Mouse (Mus musculus): ENCODE data around the gene Ranbp3. TPM values are rescaled to one million over a fixed set of nuclear protein-coding genes. Genes with fewer than 3 reads are reported as not detected.
A peak's percentile ranks its signal among the peaks of the same experiment; 100 is the strongest.

The Ranbp3 gene
- polyA plus RNA-seq, 1 experiment from 2014 or later: 100 TPM

GRCm38 (mm10) chr17:56668384-56669144, 4.5 kb upstream of the Ranbp3 start:
- ATAC-seq: peak; percentile 7; the same call in 1 of the 2 replicates

GRCm38 (mm10) chr17:56669766-56670165, 3.3 kb upstream of the Ranbp3 start:
- WGBS: 91% methylated on average over 8 of the region's 8 CpGs
- H3K27ac ChIP-seq (ENCODE audit: low read depth, low read length): no peak overlapping the region
- H3K9me3 ChIP-seq (ENCODE audit: control insufficient read depth, low read length): no peaks in the 10 kb centered on the region
- H3K4me3 ChIP-seq (ENCODE audit: low read length): no peak overlapping the region
- no peak for ATAC-seq
- no peak overlapping the region for H3K4me2 ChIP-seq (ENCODE audit: low read length)
- no peak overlapping the region for H3K9ac ChIP-seq (ENCODE audit: low read depth, low read length)
- peaks cover 5% of the 10 kb centered on the region; the same call in 1 of the 2 replicates for H3K27me3 ChIP-seq (replicated peaks; ENCODE audit: control insufficient read depth, insufficient read depth, low read length)
- H3K4me1 ChIP-seq (ENCODE audit: control insufficient read depth, insufficient read depth, low read depth, low read length): peaks cover 16% of the 10 kb centered on the region
- no peaks in the 10 kb centered on the region for H3K36me3 ChIP-seq (ENCODE audit: control insufficient read depth, insufficient read depth, low read length)

More at GRCm38 (mm10) chr17:56668384-56669144, 4.5 kb upstream of the Ranbp3 start:
- Histone ChIP-seq H3K4me1 (ENCODE audit: control insufficient read depth, insufficient read depth, low read depth, low read length) (peaks cover 8% of the 10 kb centered on the region), H3K36me3 (ENCODE audit: control insufficient read depth, insufficient read depth, low read length) (no peaks in the 10 kb centered on the region), H3K27ac (ENCODE audit: low read depth, low read length) (no peak overlapping the region), H3K9ac (ENCODE audit: low read depth, low read length) (peak overlapping the region; percentile 68), H3K27me3 (replicated peaks; ENCODE audit: control insufficient read depth, insufficient read depth, low read length) (peaks cover 5% of the 10 kb centered on the region; the same call in 1 of the 2 replicates), H3K4me3 (ENCODE audit: low read length) (peak overlapping the region; percentile 50), H3K9me3 (ENCODE audit: control insufficient read depth, low read length) (no peaks in the 10 kb centered on the region), H3K4me2 (ENCODE audit: low read length) (peak overlapping the region; percentile 99)
- 6% methylated on average over 31 of the region's 31 CpGs for WGBS

- peak overlapping the region; percentile 92 for H3K4me3 ChIP-seq (ENCODE audit: low read length)
- H3K27ac ChIP-seq (ENCODE audit: low read depth, low read length): peak overlapping the region; percentile 89
- H3K9me3 ChIP-seq (ENCODE audit: control insufficient read depth, low read length): no peaks in the 10 kb centered on the region
- no peak; the same call in 1 of the 2 replicates for ATAC-seq
- H3K4me1 ChIP-seq (ENCODE audit: control insufficient read depth, insufficient read depth, low read depth, low read length): peaks cover 26% of the 10 kb centered on the region
- H3K9ac ChIP-seq (ENCODE audit: low read depth, low read length): peak overlapping the region; percentile 96
- no peaks in the 10 kb centered on the region for H3K27me3 ChIP-seq (replicated peaks; ENCODE audit: control insufficient read depth, insufficient read depth, low read length)
- H3K4me2 ChIP-seq (ENCODE audit: low read length): peak overlapping the region; percentile 88
- H3K36me3 ChIP-seq (ENCODE audit: control insufficient read depth, insufficient read depth, low read length): no peaks in the 10 kb centered on the region
- 3% methylated on average over 36 of the region's 37 CpGs for WGBS
These were observed 738 bp downstream of the Ranbp3 start for GRCm38 (mm10) chr17:56673647-56674416.

- Histone ChIP-seq H3K27me3 (replicated peaks; ENCODE audit: control insufficient read depth, insufficient read depth, low read length) (no peaks in the 10 kb centered on the region), H3K4me1 (ENCODE audit: control insufficient read depth, insufficient read depth, low read depth, low read length) (peaks cover 2% of the 10 kb centered on the region), H3K9ac (ENCODE audit: low read depth, low read length) (no peak overlapping the region), H3K36me3 (ENCODE audit: control insufficient read depth, insufficient read depth, low read length) (peaks cover 5% of the 10 kb centered on the region; the same call in 1 of the 2 replicates), H3K27ac (ENCODE audit: low read depth, low read length) (no peak overlapping the region), H3K4me3 (ENCODE audit: low read length) (no peak overlapping the region), H3K4me2 (ENCODE audit: low read length) (no peak overlapping the region), H3K9me3 (ENCODE audit: control insufficient read depth, low read length) (no peaks in the 10 kb centered on the region)
- no peak for ATAC-seq
- 87% methylated on average over 4 of the region's 4 CpGs for WGBS
These were observed 8.7 kb downstream of the Ranbp3 start for GRCm38 (mm10) chr17:56681791-56682190.

GRCm38 (mm10) chr17:56682880-56683279, 9.8 kb downstream of the Ranbp3 start:
- no peak overlapping the region for H3K9ac ChIP-seq (ENCODE audit: low read depth, low read length)
- H3K27ac ChIP-seq (ENCODE audit: low read depth, low read length): no peak overlapping the region
- ATAC-seq: no peak
- H3K27me3 ChIP-seq (replicated peaks; ENCODE audit: control insufficient read depth, insufficient read depth, low read length): no peaks in the 10 kb centered on the region
- H3K4me1 ChIP-seq (ENCODE audit: control insufficient read depth, insufficient read depth, low read depth, low read length): no peaks in the 10 kb centered on the region; the same call in 1 of the 2 replicates
- H3K4me2 ChIP-seq (ENCODE audit: low read length): no peak overlapping the region
- H3K9me3 ChIP-seq (ENCODE audit: control insufficient read depth, low read length): no peaks in the 10 kb centered on the region
- H3K4me3 ChIP-seq (ENCODE audit: low read length): no peak overlapping the region
- 82% methylated on average over 3 of the region's 3 CpGs for whole genome bisulfite sequencing
- H3K36me3 ChIP-seq (ENCODE audit: control insufficient read depth, insufficient read depth, low read length): peaks cover 13% of the 10 kb centered on the region

- H3K9ac ChIP-seq (ENCODE audit: low read depth, low read length): no peak overlapping the region
- no peak overlapping the region for H3K4me3 ChIP-seq (ENCODE audit: low read length)
- no peaks in the 10 kb centered on the region; the same call in 1 of the 2 replicates for H3K4me1 ChIP-seq (ENCODE audit: control insufficient read depth, insufficient read depth, low read depth, low read length)
- H3K36me3 ChIP-seq (ENCODE audit: control insufficient read depth, insufficient read depth, low read length): peaks cover 14% of the 10 kb centered on the region
- no peaks in the 10 kb centered on the region for H3K27me3 ChIP-seq (replicated peaks; ENCODE audit: control insufficient read depth, insufficient read depth, low read length)
- no peaks in the 10 kb centered on the region for H3K9me3 ChIP-seq (ENCODE audit: control insufficient read depth, low read length)
- H3K4me2 ChIP-seq (ENCODE audit: low read length): no peak overlapping the region
- no peak for ATAC-seq
- no peak overlapping the region for H3K27ac ChIP-seq (ENCODE audit: low read depth, low read length)
- 88% methylated on average over 5 of the region's 5 CpGs for whole genome bisulfite sequencing
These were observed 10.5 kb downstream of the Ranbp3 start for GRCm38 (mm10) chr17:56683546-56684140.

GRCm38 (mm10) chr17:56684649-56685048, 11.6 kb downstream of the Ranbp3 start:
- Histone ChIP-seq H3K4me1 (ENCODE audit: control insufficient read depth, insufficient read depth, low read depth, low read length) (no peaks in the 10 kb centered on the region; the same call in 1 of the 2 replicates), H3K4me3 (ENCODE audit: low read length) (no peak overlapping the region), H3K27ac (ENCODE audit: low read depth, low read length) (no peak overlapping the region), H3K27me3 (replicated peaks; ENCODE audit: control insufficient read depth, insufficient read depth, low read length) (no peaks in the 10 kb centered on the region), H3K4me2 (ENCODE audit: low read length) (no peak overlapping the region), H3K36me3 (ENCODE audit: control insufficient read depth, insufficient read depth, low read length) (peaks cover 14% of the 10 kb centered on the region), H3K9me3 (ENCODE audit: control insufficient read depth, low read length) (no peaks in the 10 kb centered on the region), H3K9ac (ENCODE audit: low read depth, low read length) (no peak overlapping the region)
- ATAC-seq: no peak
- WGBS: 75% methylated on average over 2 of the region's 2 CpGs

GRCm38 (mm10) chr17:56686801-56687200, 13.7 kb downstream of the Ranbp3 start:
- H3K9ac ChIP-seq (ENCODE audit: low read depth, low read length): no peak overlapping the region
- no peaks in the 10 kb centered on the region; the same call in 1 of the 2 replicates for H3K4me1 ChIP-seq (ENCODE audit: control insufficient read depth, insufficient read depth, low read depth, low read length)
- H3K27ac ChIP-seq (ENCODE audit: low read depth, low read length): no peak overlapping the region
- no peak overlapping the region for H3K4me3 ChIP-seq (ENCODE audit: low read length)
- H3K9me3 ChIP-seq (ENCODE audit: control insufficient read depth, low read length): no peaks in the 10 kb centered on the region
- H3K4me2 ChIP-seq (ENCODE audit: low read length): no peak overlapping the region
- 93% methylated on average over 4 of the region's 4 CpGs for WGBS
- H3K36me3 ChIP-seq (ENCODE audit: control insufficient read depth, insufficient read depth, low read length): peaks cover 14% of the 10 kb centered on the region
- ATAC-seq: no peak
- H3K27me3 ChIP-seq (replicated peaks; ENCODE audit: control insufficient read depth, insufficient read depth, low read length): no peaks in the 10 kb centered on the region

GRCm38 (mm10) chr17:56688045-56688444, 15.0 kb downstream of the Ranbp3 start:
- Histone ChIP-seq H3K4me1 (ENCODE audit: control insufficient read depth, insufficient read depth, low read depth, low read length) (peaks cover 2% of the 10 kb centered on the region; the same call in 1 of the 2 replicates), H3K9ac (ENCODE audit: low read depth, low read length) (no peak overlapping the region), H3K4me3 (ENCODE audit: low read length) (no peak overlapping the region), H3K27ac (ENCODE audit: low read depth, low read length) (no peak overlapping the region), H3K27me3 (replicated peaks; ENCODE audit: control insufficient read depth, insufficient read depth, low read length) (no peaks in the 10 kb centered on the region), H3K9me3 (ENCODE audit: control insufficient read depth, low read length) (no peaks in the 10 kb centered on the region), H3K4me2 (ENCODE audit: low read length) (no peak overlapping the region), H3K36me3 (ENCODE audit: control insufficient read depth, insufficient read depth, low read length) (peaks cover 19% of the 10 kb centered on the region)
- ATAC-seq: no peak

All from hindbrain, embryonic 16.5 days (tissue).